Mouse (Mus musculus) intestine, postnatal 0 days (tissue): ENCODE measurements around the gene Ncam1. TPM values are rescaled to one million over a fixed set of nuclear protein-coding genes. Genes with fewer than 3 reads are reported as not detected.

Source experiments
- ATAC-seq: fragments of 200-750 bp; cut with Nextera tagmentation; 2 replicates; pipeline ENCODE4 v1.8.0; 2017; ENCODE audit warnings: mild to moderate bottlenecking, moderate TSS enrichment, moderate library complexity
- H3K27ac ChIP-seq: fragments of 300-500 bp; sonication (generic); 2 replicates; pipeline ENCODE4 v1.5.1; 2014; ENCODE audit warnings: mild to moderate bottlenecking, low read depth, low read length, moderate library complexity
- H3K27me3 ChIP-seq: fragments of 300-500 bp; sonication (generic); replicated peaks from 2 replicates; pipeline ENCODE4 v1.6.1; 2014; ENCODE audit warnings: low read length, mixed read lengths; ENCODE audit not compliant: control insufficient read depth, insufficient read depth
- H3K36me3 ChIP-seq: fragments of 300-500 bp; sonication (generic); 2 replicates; pipeline ENCODE4 v1.6.1; 2014; ENCODE audit warnings: mild to moderate bottlenecking, moderate library complexity; ENCODE audit not compliant: control insufficient read depth, insufficient read depth
- H3K4me1 ChIP-seq: fragments of 300-500 bp; sonication (generic); replicated peaks from 2 replicates; pipeline ENCODE4 v1.6.1; 2014; ENCODE audit warnings: antibody characterized with exemption, low read length, mixed read lengths; ENCODE audit not compliant: control insufficient read depth, insufficient read depth
- H3K4me2 ChIP-seq: fragments of 300-500 bp; sonication (generic); replicated peaks from 2 replicates; pipeline ENCODE4 v1.6.1; 2014; ENCODE audit warnings: low read depth, mild to moderate bottlenecking, moderate library complexity
- H3K4me3 ChIP-seq: fragments of 300-500 bp; sonication (generic); 2 replicates; pipeline ENCODE4 v1.5.1; 2014; ENCODE audit warnings: low read depth, low read length
- H3K9ac ChIP-seq: fragments of 300-500 bp; sonication (generic); 2 replicates; pipeline ENCODE4 v1.6.1; 2014; ENCODE audit warnings: mild to moderate bottlenecking, low read depth, low read length
- H3K9me3 ChIP-seq: fragments of 300-500 bp; sonication (generic); 2 replicates; pipeline ENCODE4 v1.6.1; 2016; ENCODE audit warnings: mixed run types; ENCODE audit not compliant: control insufficient read depth
- CTCF ChIP-seq: sonication (generic); IDR thresholded peaks from 2 replicates; pipeline ENCODE4 v1.5.1; 2016; ENCODE audit warnings: low read depth, mild to moderate bottlenecking, control low read depth, antibody characterized with exemption, moderate library complexity
- WGBS: fragments of 180-500 bp; shearing (Covaris S2); extraction: QIAGEN DNeasy Blood & Tissue Kit; methylation state at CpG from one replicate; pipeline ENCODE4 v1.1.7; 2014; 5-methylcytosine and 5-hydroxymethylcytosine counted together
- polyA plus RNA-seq: library from polyadenylated mRNA; unstranded; fragments of >200 nt; fragmentation: Nextera tagmentation; extraction: Ambion mirVana; gene quantifications from 2 replicates; pipeline ENCODE4 v1.2.1, GENCODE M21; 2015

Ncam1 gene
- polyA plus RNA-seq, 1 experiment from 2014 or later = 23.7 TPM

DNA sequence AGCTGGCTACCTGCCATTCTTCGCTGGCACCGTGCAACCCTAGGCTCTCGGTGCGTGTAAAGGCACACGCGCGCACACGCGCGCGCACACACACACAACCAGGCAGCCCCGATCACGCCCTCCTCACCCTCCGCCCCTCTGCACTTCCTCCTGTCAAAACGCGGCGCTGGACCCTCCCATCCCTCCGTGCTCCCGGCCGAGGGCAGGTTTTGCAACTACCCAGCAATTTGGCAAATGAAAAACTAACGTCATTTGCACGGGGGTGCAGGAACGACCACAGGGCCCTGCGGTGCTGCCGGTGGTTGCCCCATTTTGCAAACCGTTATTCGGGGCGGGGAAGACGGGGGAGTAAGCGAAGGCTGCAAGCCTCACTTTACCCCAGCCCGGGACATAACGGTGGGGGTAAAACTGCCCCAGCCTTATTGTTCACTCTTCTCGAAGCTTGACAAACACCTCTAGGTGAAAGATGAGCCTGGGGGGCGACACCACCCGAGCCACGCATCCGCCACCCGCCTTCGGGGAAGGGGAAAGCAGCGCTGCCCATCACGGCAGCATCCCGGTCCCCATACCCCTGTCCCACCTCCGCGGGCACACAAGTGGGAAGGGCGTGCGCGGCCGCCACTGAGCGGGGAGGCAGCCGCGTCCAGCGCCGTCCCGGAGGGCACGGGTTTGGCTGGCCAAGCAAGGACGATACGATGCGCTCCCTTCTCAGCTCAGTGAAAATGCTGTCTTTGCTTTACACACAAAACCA is 729 bp downstream of the Ncam1 start:
- H3K4me3 ChIP-seq = peak overlapping the region; percentile 58
- peak; percentile 36; the same call in 1 of the 2 replicates for ATAC-seq
- peak overlapping the region; percentile 69 for H3K4me2 ChIP-seq
- no peaks in the 10 kb centered on the region for H3K9me3 ChIP-seq
- 0 out of 2 replicates have a peak, but pooled peaks have one; percentile 7 for TF ChIP-seq CTCF
- H3K36me3 ChIP-seq = no peaks in the 10 kb centered on the region
- WGBS = under 1% methylated on average over 58 of the region's 58 CpGs
- no peaks in the 10 kb centered on the region for H3K4me1 ChIP-seq
- peaks cover 23% of the 10 kb centered on the region for H3K27me3 ChIP-seq
- H3K27ac ChIP-seq = peak overlapping the region; percentile 1
- H3K9ac ChIP-seq = peak overlapping the region; percentile 57

DNA sequence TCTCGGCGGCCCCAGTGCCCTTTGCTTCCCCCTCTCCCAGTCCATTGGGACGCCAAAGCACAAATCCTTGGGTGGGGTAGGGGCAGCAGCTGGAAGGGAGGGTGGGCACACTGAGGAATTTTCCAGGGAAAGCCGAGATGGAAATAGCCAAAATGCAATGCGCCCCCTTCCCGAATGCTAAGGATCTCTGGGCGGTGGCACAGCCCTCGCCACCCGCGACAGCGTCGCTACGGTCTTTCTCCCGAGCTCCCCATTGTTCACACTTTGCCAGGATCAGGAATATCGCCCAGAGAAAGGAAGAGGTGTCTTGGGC is 1.3 kb downstream of the Ncam1 start:
- Histone ChIP-seq H3K27me3 (peaks cover 23% of the 10 kb centered on the region), H3K4me1 (no peaks in the 10 kb centered on the region), H3K4me3 (peak overlapping the region; percentile 58), H3K36me3 (no peaks in the 10 kb centered on the region), H3K9ac (peak overlapping the region; percentile 57; the same call in 1 of the 2 replicates), H3K27ac (no peak overlapping the region; the same call in 1 of the 2 replicates), H3K4me2 (peak overlapping the region; percentile 69), H3K9me3 (no peaks in the 10 kb centered on the region)
- WGBS = 0% methylated on average over 15 of the region's 15 CpGs
- TF ChIP-seq CTCF = no peak
- no peak for ATAC-seq

DNA sequence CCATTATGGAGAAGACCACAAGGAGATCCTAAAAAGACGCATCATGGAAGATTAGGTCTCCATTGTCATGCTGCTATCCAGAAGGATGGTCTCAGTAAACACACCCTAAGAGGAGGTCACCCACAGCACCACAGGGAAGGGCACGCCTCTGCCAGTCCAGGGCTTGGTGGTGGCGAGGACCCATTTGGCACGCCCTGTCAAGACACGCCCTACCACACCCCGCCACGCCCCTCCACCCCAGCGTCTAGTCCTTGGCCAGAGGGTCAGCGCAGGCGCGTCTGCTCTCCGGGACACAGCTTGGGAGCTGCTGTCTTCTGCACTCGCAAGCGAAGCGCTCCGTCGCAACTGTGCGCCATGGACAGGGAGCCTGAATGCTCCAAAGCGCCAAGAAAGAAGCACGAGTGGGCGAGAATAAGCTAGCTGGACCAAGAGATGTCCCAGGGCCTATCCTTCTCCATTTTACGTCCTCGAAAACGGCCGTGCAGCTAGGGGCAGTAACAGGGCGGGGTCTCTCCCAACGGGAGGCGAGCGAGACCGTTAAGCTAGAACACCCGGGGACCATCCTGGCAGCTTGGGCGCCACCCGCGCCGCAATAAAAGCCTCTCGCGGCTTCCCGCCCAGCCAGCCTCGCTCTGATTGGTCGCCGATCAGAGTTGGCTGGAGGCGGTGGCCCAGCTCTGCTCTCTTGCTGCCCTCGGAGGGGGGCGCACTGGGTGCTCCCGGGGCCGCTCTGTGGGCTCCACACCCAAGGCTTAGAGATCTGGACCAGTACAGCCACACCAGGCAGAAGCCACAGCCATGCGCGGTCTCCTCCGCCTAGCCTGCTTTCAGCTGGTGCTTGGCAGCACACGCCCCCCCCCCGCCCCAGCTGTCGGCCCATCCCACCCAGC is 1.9 kb downstream of the Ncam1 start:
- no peak overlapping the region for H3K27ac ChIP-seq
- H3K27me3 ChIP-seq = peaks cover 23% of the 10 kb centered on the region
- H3K4me2 ChIP-seq = peak overlapping the region; percentile 69
- no peaks in the 10 kb centered on the region for H3K36me3 ChIP-seq
- H3K9me3 ChIP-seq = no peaks in the 10 kb centered on the region
- WGBS = under 1% methylated on average over 49 of the region's 52 CpGs
- peak overlapping the region; percentile 58 for H3K4me3 ChIP-seq
- peak overlapping the region; percentile 26 for H3K9ac ChIP-seq
- ATAC-seq = peak; percentile 48; the same call in 1 of the 2 replicates
- TF ChIP-seq CTCF = 0 out of 2 replicates have a peak, but pooled peaks have one; percentile 18
- no peaks in the 10 kb centered on the region for H3K4me1 ChIP-seq

DNA sequence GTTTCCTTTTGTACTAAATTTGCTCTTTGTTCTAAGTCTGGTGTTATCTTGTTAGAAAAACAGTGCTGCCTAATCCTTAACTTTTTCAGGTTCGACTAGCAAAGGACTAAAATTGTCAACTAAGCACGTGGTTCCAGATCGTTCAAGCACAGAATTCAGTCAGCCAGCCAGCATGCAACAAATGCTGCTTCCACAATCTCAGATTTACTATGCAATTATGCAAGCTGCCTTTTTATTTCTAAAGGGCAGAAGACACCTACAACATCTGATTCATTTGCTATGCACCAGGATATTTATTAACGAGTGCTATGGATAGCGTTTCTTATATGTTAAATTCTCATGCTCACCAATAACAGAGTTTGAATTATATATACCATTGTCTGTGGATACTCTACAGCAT is 2.8 kb downstream of the Ncam1 start:
- H3K9ac ChIP-seq = no peak overlapping the region
- ATAC-seq = no peak
- no peak overlapping the region for H3K4me3 ChIP-seq
- H3K4me2 ChIP-seq = no peak overlapping the region
- peaks cover 23% of the 10 kb centered on the region for H3K27me3 ChIP-seq
- H3K9me3 ChIP-seq = no peaks in the 10 kb centered on the region
- H3K4me1 ChIP-seq = no peaks in the 10 kb centered on the region
- H3K27ac ChIP-seq = no peak overlapping the region
- no peak for TF ChIP-seq CTCF
- H3K36me3 ChIP-seq = no peaks in the 10 kb centered on the region
- WGBS = 55% methylated on average over 5 of the region's 5 CpGs

DNA sequence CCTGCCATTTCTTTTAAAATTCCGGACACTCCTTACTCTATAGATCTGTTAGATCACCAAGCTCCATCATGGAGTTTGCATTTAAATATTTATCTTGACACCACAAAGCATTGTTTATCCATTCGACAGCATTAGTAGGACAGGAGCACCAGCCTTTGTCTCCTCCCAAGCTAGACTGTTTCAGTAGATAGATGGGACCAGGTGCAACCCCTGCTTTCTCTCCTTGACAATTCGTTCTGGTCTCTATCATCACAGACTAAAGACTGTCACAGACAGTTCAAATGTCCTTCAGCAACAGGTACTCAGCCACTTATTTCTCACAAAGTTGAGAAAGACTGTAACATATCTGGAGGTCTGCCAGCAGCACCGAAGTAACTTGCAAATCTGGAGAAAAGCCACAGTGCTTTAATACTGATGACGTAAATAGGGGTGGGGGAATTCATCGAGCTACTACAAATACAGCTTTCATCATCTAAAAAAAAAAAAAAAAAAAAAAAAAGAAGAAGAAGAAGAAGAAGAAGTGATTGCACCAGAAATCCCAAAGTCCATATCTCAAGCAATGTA is 4.7 kb downstream of the Ncam1 start:
- Histone ChIP-seq H3K4me3 (no peak overlapping the region), H3K27ac (no peak overlapping the region), H3K9ac (no peak overlapping the region), H3K27me3 (peaks cover 20% of the 10 kb centered on the region), H3K36me3 (no peaks in the 10 kb centered on the region), H3K4me2 (no peak overlapping the region), H3K9me3 (no peaks in the 10 kb centered on the region), H3K4me1 (no peaks in the 10 kb centered on the region)
- 43% methylated on average over 6 of the region's 6 CpGs for WGBS
- ATAC-seq = no peak
- no peak for TF ChIP-seq CTCF

DNA sequence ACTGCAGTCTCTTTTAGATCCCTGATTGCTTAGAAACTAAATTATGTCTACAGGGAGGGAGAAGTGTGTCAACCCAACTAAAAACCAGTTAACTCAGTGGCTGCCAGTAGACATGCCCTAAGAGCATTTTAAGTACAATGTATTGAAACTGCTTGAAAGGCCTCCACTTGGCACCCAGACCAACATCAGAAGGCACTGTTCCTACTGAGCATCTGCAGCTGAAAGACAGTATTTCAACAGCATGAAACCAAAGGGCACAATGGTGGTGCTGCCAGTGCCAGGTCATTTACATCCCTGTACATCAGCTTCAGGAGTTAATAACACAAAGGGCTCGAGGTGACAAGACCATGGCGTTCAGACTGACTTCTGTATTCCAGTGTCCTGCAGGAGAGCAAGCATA is 5.5 kb downstream of the Ncam1 start:
- Histone ChIP-seq H3K9ac (no peak overlapping the region), H3K27me3 (peaks cover 20% of the 10 kb centered on the region), H3K4me2 (no peak overlapping the region), H3K27ac (no peak overlapping the region), H3K36me3 (no peaks in the 10 kb centered on the region), H3K4me1 (no peaks in the 10 kb centered on the region), H3K9me3 (no peaks in the 10 kb centered on the region), H3K4me3 (no peak overlapping the region)
- 62% methylated on average over 2 of the region's 2 CpGs for WGBS
- ATAC-seq = no peak
- TF ChIP-seq CTCF = no peak
